Mouse (Mus musculus): ENCODE data around the gene Metap1d.

DNA sequence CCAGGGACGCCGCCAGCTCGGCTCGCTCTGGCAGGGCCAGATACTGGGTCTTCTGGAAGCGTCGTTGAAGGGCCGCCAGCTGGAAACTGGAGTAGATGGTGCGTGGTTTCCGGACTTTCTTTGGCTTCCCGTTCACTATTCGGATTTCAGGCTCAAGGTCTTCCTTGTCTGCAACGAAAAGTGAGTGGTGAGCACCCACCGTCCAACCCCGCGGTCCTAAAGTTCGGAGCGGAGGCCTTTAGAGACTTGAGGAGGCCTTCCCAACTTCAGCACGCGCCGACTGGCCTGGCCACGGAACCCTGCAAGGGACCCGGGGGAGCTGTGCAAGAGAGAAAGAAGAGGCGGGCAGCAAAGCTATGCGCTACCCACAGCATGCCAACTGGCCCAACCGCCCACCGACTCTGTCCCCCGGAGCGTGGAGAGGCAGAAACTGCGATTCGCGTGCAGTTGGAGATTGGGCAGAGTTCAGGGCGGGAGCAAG, 92.4 kb downstream of the Metap1d start:
- TF ChIP-seq CTCF (IDR thresholded peaks at IDR 0.05; ENCODE audit: control insufficient read depth, insufficient read depth, insufficient replicate concordance, low read depth, low read length) (no peak), POLR2A (IDR thresholded peaks at IDR 0.05; ENCODE audit: control insufficient read depth, low read depth, low read length) (no peak)
